Mouse (Mus musculus) bone marrow macrophage, adult 2 months (primary cell): ENCODE results near the gene Sugct.

ENCODE experiments used
- CTCF ChIP-seq: IDR thresholded peaks from 2 replicates; pipeline ENCODE4 v1.5.1; 2012; ENCODE audit warnings: low read depth, mild to moderate bottlenecking, low read length, moderate library complexity
- POLR2A ChIP-seq: IDR thresholded peaks from 2 replicates; pipeline ENCODE4 v1.6.1; 2012; ENCODE audit warnings: mild to moderate bottlenecking, low read depth, low read length, borderline replicate concordance

- TF ChIP-seq POLR2A (no peak), CTCF (no peak)
Measured at GRCm38 (mm10) chr13:17705188-17705826, 10.0 kb upstream of the Sugct start.
